Mouse (Mus musculus) CH12.LX (cell line): ENCODE results near the gene Metap1. TPM values are rescaled to one million over a fixed set of nuclear protein-coding genes. Genes with fewer than 3 reads are reported as not detected.

Source experiments
- DNase-seq: peaks from one replicate; pipeline ENCODE4 v3.0.0-alpha.2; 2013; ENCODE audit errors: extremely low read depth
- H3K27ac ChIP-seq: 2 replicates; pipeline ENCODE4 v1.5.1; 2012; ENCODE audit warnings: low read depth, mild to moderate bottlenecking, control low read depth, moderate library complexity; ENCODE audit not compliant: insufficient read depth
- H3K27me3 ChIP-seq: replicated peaks from 2 replicates; pipeline ENCODE3; 2012; ENCODE audit warnings: inconsistent platforms
- H3K36me3 ChIP-seq, 2 experiments: replicated peaks in 1 of 2; 2 replicates each; pipeline versions ENCODE3 to v1.6.1; 2012; ENCODE audit warnings: inconsistent platforms in 1 of 2, low read length in 1 of 2, mild to moderate bottlenecking in 1 of 2, mixed read lengths in 1 of 2, moderate library complexity in 1 of 2; ENCODE audit not compliant: control insufficient read depth in 1 of 2, insufficient read depth in 1 of 2
- H3K4me1 ChIP-seq, 2 experiments: 2 replicates each; pipeline ENCODE4 v1.6.1; 2012; ENCODE audit warnings: inconsistent platforms in 1 of 2, moderate library complexity in 1 of 2; ENCODE audit not compliant: insufficient read depth in 2 of 2, control insufficient read depth in 1 of 2
- H3K4me2 ChIP-seq: 2 replicates; pipeline ENCODE4 v1.6.1; 2012; ENCODE audit warnings: low read depth, mild to moderate bottlenecking, control low read depth; ENCODE audit not compliant: poor library complexity, insufficient read depth, severe bottlenecking
- H3K4me3 ChIP-seq, 3 experiments: fragments of 150-350 bp in 1 of 3; sonication (generic) in 1 of 3; replicated peaks in 1 of 3; 2 replicates each; pipeline versions ENCODE3 to v1.5.1; 2011 to 2012; ENCODE audit warnings: low read depth in 2 of 3, low read length in 2 of 3, mild to moderate bottlenecking in 2 of 3, moderate library complexity in 2 of 3, control low read depth in 1 of 3, improper control_type of control experiment in 1 of 3, inconsistent platforms in 1 of 3, mixed read lengths in 1 of 3; ENCODE audit not compliant: poor library complexity in 1 of 3
- H3K79me2 ChIP-seq: replicated peaks from 2 replicates; pipeline ENCODE4 v1.6.1; 2012; ENCODE audit warnings: mild to moderate bottlenecking, moderate library complexity; ENCODE audit not compliant: control insufficient read depth, poor library complexity, insufficient read depth, severe bottlenecking; ENCODE audit errors: extremely low read depth
- H3K9ac ChIP-seq: 2 replicates; pipeline ENCODE4 v1.6.1; 2012; ENCODE audit warnings: low read depth, mild to moderate bottlenecking, control low read depth, moderate library complexity; ENCODE audit not compliant: insufficient read depth
- H3K9me3 ChIP-seq: replicated peaks from 2 replicates; pipeline ENCODE3; 2012; ENCODE audit warnings: low read length, inconsistent platforms, mixed read lengths
- BHLHE40 ChIP-seq: IDR thresholded peaks from 2 replicates; pipeline ENCODE4 v1.6.1; 2011; ENCODE audit warnings: mild to moderate bottlenecking, low read depth, low read length, improper control_type of control experiment
- CHD1 ChIP-seq: IDR thresholded peaks from 2 replicates; pipeline ENCODE4 v1.6.1; 2012; ENCODE audit warnings: low read depth, low read length, improper control_type of control experiment, inconsistent platforms
- CHD2 ChIP-seq: IDR thresholded peaks from 2 replicates; pipeline ENCODE4 v1.6.1; 2011; ENCODE audit warnings: low read length, improper control_type of control experiment
- CTCF ChIP-seq, 2 experiments: IDR thresholded peaks in 1 of 2; conservative IDR thresholded peaks in 1 of 2; 2 replicates each; pipeline ENCODE4 v1.5.1; 2011 to 2012; ENCODE audit warnings: low read depth in 2 of 2, low read length in 2 of 2, improper control_type of control experiment in 1 of 2, inconsistent platforms in 1 of 2, mild to moderate bottlenecking in 1 of 2, moderate library complexity in 1 of 2
- E2F4 ChIP-seq: IDR thresholded peaks from 2 replicates; pipeline ENCODE4 v1.6.1; 2011; ENCODE audit warnings: low read depth, low read length, improper control_type of control experiment; ENCODE audit not compliant: insufficient replicate concordance
- ELF1 ChIP-seq: IDR thresholded peaks from 2 replicates; pipeline ENCODE4 v1.6.1; 2014; ENCODE audit warnings: low read depth, mild to moderate bottlenecking, inconsistent platforms, low read length, improper control_type of control experiment
- EP300 ChIP-seq: IDR thresholded peaks from 2 replicates; pipeline ENCODE4 v1.6.1; 2011; ENCODE audit warnings: low read length, improper control_type of control experiment
- ETS1 ChIP-seq: conservative IDR thresholded peaks from 2 replicates; pipeline ENCODE4 v1.6.1; 2012; ENCODE audit warnings: low read depth, mild to moderate bottlenecking, inconsistent platforms, low read length, improper control_type of control experiment, moderate library complexity
- IRF4 ChIP-seq: IDR thresholded peaks from 2 replicates; pipeline ENCODE4 v1.6.1; 2014; ENCODE audit warnings: low read depth, mild to moderate bottlenecking, inconsistent platforms, low read length, improper control_type of control experiment
- JUN ChIP-seq: IDR thresholded peaks from 2 replicates; pipeline ENCODE4 v1.6.1; 2011; ENCODE audit warnings: low read depth, mild to moderate bottlenecking, low read length, improper control_type of control experiment, moderate library complexity; ENCODE audit not compliant: insufficient read depth
- KAT2A ChIP-seq: IDR thresholded peaks from 2 replicates; pipeline ENCODE4 v1.6.1; 2012; ENCODE audit warnings: low read length, improper control_type of control experiment, inconsistent platforms; ENCODE audit not compliant: insufficient replicate concordance
- MAFK ChIP-seq: IDR thresholded peaks from 2 replicates; pipeline ENCODE4 v1.6.1; 2011; ENCODE audit warnings: low read length, improper control_type of control experiment; ENCODE audit not compliant: insufficient replicate concordance
- MAX ChIP-seq: IDR thresholded peaks from 2 replicates; pipeline ENCODE4 v1.6.1; 2011; ENCODE audit warnings: low read length, improper control_type of control experiment
- MAZ ChIP-seq: IDR thresholded peaks from 2 replicates; pipeline ENCODE4 v1.6.1; 2012; ENCODE audit warnings: low read depth, mild to moderate bottlenecking, inconsistent platforms, low read length, improper control_type of control experiment, moderate library complexity
- MEF2A ChIP-seq: IDR thresholded peaks from 2 replicates; pipeline ENCODE4 v1.6.1; 2014; ENCODE audit warnings: low read depth, mild to moderate bottlenecking, inconsistent platforms, low read length, improper control_type of control experiment, borderline replicate concordance
- MXI1 ChIP-seq: IDR thresholded peaks from 2 replicates; pipeline ENCODE4 v1.6.1; 2011; ENCODE audit warnings: mild to moderate bottlenecking, low read depth, low read length, improper control_type of control experiment
- NELFE ChIP-seq: IDR thresholded peaks from 2 replicates; pipeline ENCODE4 v1.6.1; 2011; ENCODE audit warnings: low read depth, low read length, improper control_type of control experiment
- NRF1 ChIP-seq: IDR thresholded peaks from 2 replicates; pipeline ENCODE4 v1.6.1; 2014; ENCODE audit warnings: low read depth, mild to moderate bottlenecking, inconsistent platforms, low read length, improper control_type of control experiment, moderate library complexity
- PAX5 ChIP-seq: IDR thresholded peaks from 2 replicates; pipeline ENCODE4 v1.6.1; 2012; ENCODE audit warnings: low read length, inconsistent platforms, mixed read lengths
- POLR2A ChIP-seq: IDR thresholded peaks from 2 replicates; pipeline ENCODE4 v1.6.1; 2011; ENCODE audit warnings: low read depth, mild to moderate bottlenecking, improper control_type of control experiment, low read length
- POLR2AphosphoS2 ChIP-seq: IDR thresholded peaks from 2 replicates; pipeline ENCODE4 v1.6.1; 2011; ENCODE audit warnings: low read depth, low read length, improper control_type of control experiment
- RCOR1 ChIP-seq: conservative IDR thresholded peaks from 2 replicates; pipeline ENCODE4 v1.6.1; 2012; ENCODE audit warnings: low read depth, mild to moderate bottlenecking, inconsistent platforms, low read length, improper control_type of control experiment
- SIN3A ChIP-seq: IDR thresholded peaks from 2 replicates; pipeline ENCODE4 v1.6.1; 2012; ENCODE audit warnings: low read length, improper control_type of control experiment, inconsistent platforms
- SMC3 ChIP-seq: IDR thresholded peaks from 2 replicates; pipeline ENCODE4 v1.6.1; 2011; ENCODE audit warnings: low read depth, low read length, improper control_type of control experiment
- TBP ChIP-seq: conservative IDR thresholded peaks from 2 replicates; pipeline ENCODE4 v1.6.1; 2011; ENCODE audit warnings: low read depth, low read length, improper control_type of control experiment
- TCF12 ChIP-seq: IDR thresholded peaks from 2 replicates; pipeline ENCODE4 v1.6.1; 2014; ENCODE audit warnings: low read depth, mild to moderate bottlenecking, inconsistent platforms, low read length, improper control_type of control experiment
- UBTF ChIP-seq: IDR thresholded peaks from 2 replicates; pipeline ENCODE4 v1.6.1; 2012; ENCODE audit warnings: low read depth, mild to moderate bottlenecking, inconsistent platforms, low read length, improper control_type of control experiment, moderate library complexity
- USF2 ChIP-seq: conservative IDR thresholded peaks from 2 replicates; pipeline ENCODE4 v1.6.1; 2011; ENCODE audit warnings: low read depth, low read length, improper control_type of control experiment
- ZC3H11A ChIP-seq: IDR thresholded peaks from 2 replicates; pipeline ENCODE4 v1.6.1; 2012; ENCODE audit warnings: low read depth, mild to moderate bottlenecking, inconsistent platforms, low read length, improper control_type of control experiment
- ZKSCAN1 ChIP-seq: IDR thresholded peaks from 2 replicates; pipeline ENCODE4 v1.6.1; 2012; ENCODE audit warnings: low read depth, inconsistent platforms, low read length, improper control_type of control experiment, borderline replicate concordance
- ZNF384 ChIP-seq: IDR thresholded peaks from 2 replicates; pipeline ENCODE4 v1.6.1; 2012; ENCODE audit warnings: low read depth, low read length, improper control_type of control experiment, inconsistent platforms
- dilution Hi-C: fragments of 300-500 bp; cut with MboI; formaldehyde crosslinking; loops from 2 replicates; pipeline ENCODE4 v1.14.3; 2020; ENCODE audit warnings: low sequenced_read_pairs; ENCODE audit not compliant: extremely low pct_unique_long_range_greater_than_20kb, extremely low pct_ligation_motif_present
- in situ Hi-C: fragments of 300-500 bp; cut with MboI; formaldehyde crosslinking; loops from 3 replicates; pipeline ENCODE4 v1.14.3; 2019; ENCODE audit warnings: low sequenced_read_pairs, low pct_ligation_motif_present, low pct_unique_long_range_greater_than_20kb, mixed read lengths
- polyA plus RNA-seq: library from polyadenylated mRNA; unstranded; fragments of >175 nt; gene quantifications from 2 replicates; pipeline ENCODE4 v1.2.1, GENCODE M21; 2012; ENCODE audit warnings: low read depth; ENCODE audit not compliant: insufficient read length
- total RNA-seq, 2 experiments: library from RNA; depleted of rRNA; stranded (reverse); fragments of 300-350 nt in 1 of 2; fragments of >200 nt in 1 of 2; gene quantifications; 2 replicates each; pipeline ENCODE4 v1.2.3; 2012 to 2014

Metap1 gene
- total and polyA plus RNA-seq, 3 experiments = 77.9 to 163 (median 143) TPM

- no peaks in the 10 kb centered on the region for H3K27me3 ChIP-seq
- peaks cover 14 to 53% of the 10 kb centered on the region in 2 experiments for H3K4me1 ChIP-seq
- DNase-seq = no peak
- H3K36me3 ChIP-seq = peaks cover 2 to 18% of the 10 kb centered on the region in 2 experiments
- H3K9me3 ChIP-seq = no peaks in the 10 kb centered on the region
- peak overlapping the region; percentile 92 for H3K4me2 ChIP-seq
- H3K9ac ChIP-seq = peak overlapping the region; percentile 93
- dilution Hi-C loops (no loop called here), in situ Hi-C loops (no loop called here)
- peaks cover 58% of the 10 kb centered on the region for H3K79me2 ChIP-seq
- TF ChIP-seq CHD1 (peak; percentile 83; the same call in 1 of the 2 replicates), EP300 (no peak), ZNF384 (peak; percentile 86), USF2 (no peak), SMC3 (no peak), SIN3A (peak; percentile 68; the same call in 1 of the 2 replicates), ETS1 (no peak), MXI1 (no peak), POLR2AphosphoS2 (no peak)
- H3K4me3 ChIP-seq = peak overlapping the region; percentile 61 to 81 (median 72)
- H3K27ac ChIP-seq = no peak overlapping the region
These were observed 39.0 kb upstream of the Metap1 start for GRCm38 (mm10) chr3:138528265-138528664.

GRCm38 (mm10) chr3:138527667-138528231, 38.4 kb upstream of the Metap1 start:
- Histone ChIP-seq H3K27ac (peak overlapping the region; percentile 41), H3K4me2 (peak overlapping the region; percentile 92), H3K36me3 (peaks cover 2 to 16% of the 10 kb centered on the region in 2 experiments), H3K9ac (peak overlapping the region; percentile 93), H3K4me3 (peak overlapping the region; percentile 61 to 81 (median 72)), H3K4me1 (peaks cover 14 to 48% of the 10 kb centered on the region in 2 experiments), H3K9me3 (no peaks in the 10 kb centered on the region), H3K27me3 (no peaks in the 10 kb centered on the region), H3K79me2 (peaks cover 53% of the 10 kb centered on the region)
- dilution Hi-C loops (no loop called here), in situ Hi-C loops (no loop called here)
- DNase-seq = peak; percentile 82
- TF ChIP-seq EP300 = no peak
- peak; percentile 56; the same call in 1 of the 2 replicates for TF ChIP-seq ELF1
- peak; percentile 36; the same call in 1 of the 2 replicates for TF ChIP-seq RCOR1
- TF ChIP-seq UBTF = peak; percentile 98
- peak; percentile 54; the same call in 1 of the 2 replicates for TF ChIP-seq E2F4
- TF ChIP-seq POLR2A = peak; percentile 59; the same call in 1 of the 2 replicates
- TF ChIP-seq MAFK = no peak
- peak; percentile 67; the same call in 1 of the 2 replicates for TF ChIP-seq BHLHE40
- peak; percentile 99 for TF ChIP-seq MXI1
- TF ChIP-seq TCF12 = peak; percentile 67
- no peak for TF ChIP-seq USF2
- no peak; a peak in 1 of 4 replicates for TF ChIP-seq CTCF (conservative IDR thresholded peaks at IDR 0.05 in 1 of 2, IDR thresholded peaks at IDR 0.05 in 1 of 2; ENCODE audit: low read depth in 2 of 2, low read length in 2 of 2)
- no peak for TF ChIP-seq POLR2AphosphoS2
- peak; percentile 68; the same call in 1 of the 2 replicates for TF ChIP-seq NELFE
- no peak for TF ChIP-seq CHD2
- 0 out of 2 replicates have a peak, but pooled peaks have one; percentile 48 for TF ChIP-seq MEF2A
- no peak for TF ChIP-seq MAZ
- peak; percentile 64 for TF ChIP-seq NRF1
- no peak for TF ChIP-seq JUN
- no peak for TF ChIP-seq SMC3
- TF ChIP-seq KAT2A = no peak
- TF ChIP-seq ZC3H11A = no peak
- no peak; the same call in 1 of the 2 replicates for TF ChIP-seq CHD1
- TF ChIP-seq PAX5 = no peak
- TF ChIP-seq TBP = peak; percentile 72; the same call in 1 of the 2 replicates
- TF ChIP-seq IRF4 = no peak; the same call in 1 of the 2 replicates
- peak; percentile 92 for TF ChIP-seq MAX
- TF ChIP-seq ZKSCAN1 = no peak
- peak; percentile 95 for TF ChIP-seq SIN3A
